Mouse (Mus musculus) kidney, embryonic 14.5 days (tissue): Measurements from ENCODE around the gene Ahrr. TPM values are rescaled to one million over a fixed set of nuclear protein-coding genes. Genes with fewer than 3 reads are reported as not detected.
A peak's percentile ranks its signal among the peaks of the same experiment; 100 is the strongest.

Source experiments
- ATAC-seq: fragments of 200-750 bp; cut with Nextera tagmentation; 2 replicates; pipeline ENCODE4 v1.8.0; 2017; ENCODE audit warnings: moderate number of reproducible peaks, mild to moderate bottlenecking, moderate TSS enrichment, moderate library complexity; ENCODE audit not compliant: low FRiP score, low TSS enrichment
- H3K27ac ChIP-seq: fragments of 300-500 bp; sonication (generic); 2 replicates; pipeline ENCODE4 v1.5.1; 2014; ENCODE audit warnings: low read depth, mild to moderate bottlenecking, low read length, moderate library complexity, mixed read lengths
- H3K27me3 ChIP-seq: fragments of 300-500 bp; sonication (generic); 2 replicates; pipeline ENCODE4 v1.6.1; 2014; ENCODE audit warnings: mild to moderate bottlenecking, low read length; ENCODE audit not compliant: control insufficient read depth, insufficient read depth
- H3K36me3 ChIP-seq: fragments of 300-500 bp; sonication (generic); 2 replicates; pipeline ENCODE4 v1.6.1; 2014; ENCODE audit warnings: low read length, mixed read lengths; ENCODE audit not compliant: control insufficient read depth, insufficient read depth
- H3K4me1 ChIP-seq: fragments of 300-500 bp; sonication (generic); 2 replicates; pipeline ENCODE4 v1.6.1; 2014; ENCODE audit warnings: low read length, mixed read lengths; ENCODE audit not compliant: control insufficient read depth, insufficient read depth
- H3K4me2 ChIP-seq: fragments of 300-500 bp; sonication (generic); replicated peaks from 2 replicates; pipeline ENCODE4 v1.6.1; 2014; ENCODE audit warnings: low read depth, mild to moderate bottlenecking, low read length
- H3K4me3 ChIP-seq: fragments of 300-500 bp; sonication (generic); 2 replicates; pipeline ENCODE4 v1.5.1; 2014; ENCODE audit warnings: mild to moderate bottlenecking, low read length
- H3K9ac ChIP-seq: fragments of 300-500 bp; sonication (generic); 2 replicates; pipeline ENCODE4 v1.6.1; 2014; ENCODE audit warnings: low read depth, mild to moderate bottlenecking, low read length, moderate library complexity
- H3K9me3 ChIP-seq: fragments of 300-500 bp; sonication (generic); 2 replicates; pipeline ENCODE4 v1.6.1; 2016; ENCODE audit warnings: low read length; ENCODE audit not compliant: control insufficient read depth
- WGBS: fragments of 180-500 bp; shearing (Covaris S2); extraction: QIAGEN DNeasy Blood & Tissue Kit; methylation state at CpG from one replicate; pipeline ENCODE4 v1.1.7; 2014; 5-methylcytosine and 5-hydroxymethylcytosine counted together
- polyA plus RNA-seq: library from polyadenylated mRNA; unstranded; fragments of >200 nt; fragmentation: Nextera tagmentation; extraction: Ambion mirVana; gene quantifications from 2 replicates; pipeline ENCODE4 v1.2.1, GENCODE M21; 2014

The Ahrr gene
- polyA plus RNA-seq, 1 experiment from 2014 or later = 0.65 TPM

GRCm38 (mm10) chr13:74166348-74167056 lies 125.6 kb downstream of the Ahrr start:
- Histone ChIP-seq H3K4me3 (peak overlapping the region; percentile 45), H3K9me3 (no peaks in the 10 kb centered on the region), H3K4me2 (peak overlapping the region; percentile 73), H3K36me3 (peaks cover 9% of the 10 kb centered on the region), H3K9ac (peak overlapping the region; percentile 54; the same call in 1 of the 2 replicates), H3K4me1 (no peaks in the 10 kb centered on the region), H3K27me3 (no peaks in the 10 kb centered on the region), H3K27ac (no peak overlapping the region)
- WGBS = 11% methylated on average over 19 of the region's 19 CpGs
- peak; percentile 79 for ATAC-seq

Other genes starting within 250 kb of the Ahrr start
- 12.6 and 20.9 TPM in 2 replicates for gene Cep72, start 230.0 kb downstream of the Ahrr start, polyA plus RNA-seq
- gene Slc9a3, start 170.9 kb downstream of the Ahrr start, polyA plus RNA-seq = 0.16 and 0.23 TPM in 2 replicates
- 65.8 and 83.2 TPM in 2 replicates for gene Exoc3, start 83.6 kb downstream of the Ahrr start, polyA plus RNA-seq
- gene Pdcd6, start 25.2 kb upstream of the Ahrr start, polyA plus RNA-seq = 163 and 185 TPM in 2 replicates
- 162 and 268 TPM in 2 replicates for gene Sdha, start 57.9 kb upstream of the Ahrr start, polyA plus RNA-seq
- 53.2 and 55.5 TPM in 2 replicates for gene Ccdc127, start 58.0 kb upstream of the Ahrr start, polyA plus RNA-seq
- not detected in 2 replicates for gene Lrrc14b, start 71.7 kb upstream of the Ahrr start, polyA plus RNA-seq
- gene Zfp72, start 98.5 kb upstream of the Ahrr start, polyA plus RNA-seq = 7.8 and 7.9 TPM in 2 replicates
- gene Ftl1-ps1, start 107.4 kb upstream of the Ahrr start, polyA plus RNA-seq = 59.8 and 61.6 TPM in 2 replicates
- gene Zfp825, start 201.7 kb upstream of the Ahrr start, polyA plus RNA-seq = 27.3 and 29.3 TPM in 2 replicates